Mouse (Mus musculus) C2C12 (cell line): ENCODE data around the gene Lta. TPM values are rescaled to one million over a fixed set of nuclear protein-coding genes. Genes with fewer than 3 reads are reported as not detected.

Experiments
- H3K27me3 ChIP-seq: one replicate; pipeline ENCODE4 v1.6.1; 2011; ENCODE audit not compliant: control insufficient read depth, insufficient read depth, insufficient read length
- H3K36me3 ChIP-seq: one replicate; pipeline ENCODE4 v1.6.1; 2011; ENCODE audit not compliant: control insufficient read depth, insufficient read depth
- H3K4me3 ChIP-seq: one replicate; pipeline ENCODE4 v1.5.1; 2011; ENCODE audit warnings: mild to moderate bottlenecking, control low read depth; ENCODE audit not compliant: poor library complexity, insufficient read depth, severe bottlenecking
- H3K79me2 ChIP-seq: one replicate; pipeline ENCODE4 v1.6.1; 2011; ENCODE audit not compliant: control insufficient read depth, insufficient read depth
- H3K79me3 ChIP-seq: one replicate; pipeline ENCODE4 v1.6.1; 2011; ENCODE audit warnings: low read depth, control low read depth
- H3ac ChIP-seq: one replicate; pipeline ENCODE3; 2011; ENCODE audit warnings: low read depth; ENCODE audit not compliant: control insufficient read depth, insufficient read length
- CEBPB ChIP-seq: IDR thresholded peaks from one replicate; pipeline ENCODE4 v1.6.1; 2011; ENCODE audit warnings: low read depth, mild to moderate bottlenecking, control low read depth, moderate library complexity
- CTCF ChIP-seq: IDR thresholded peaks from one replicate; pipeline ENCODE4 v1.5.1; 2011; ENCODE audit not compliant: control insufficient read depth, insufficient read depth, insufficient read length
- FOSL1 ChIP-seq: IDR thresholded peaks from one replicate; pipeline ENCODE4 v1.8.0; 2011; ENCODE audit warnings: mild to moderate bottlenecking, low read length; ENCODE audit not compliant: poor library complexity, insufficient read depth, severe bottlenecking
- MAX ChIP-seq: IDR thresholded peaks from one replicate; pipeline ENCODE4 v1.6.1; 2011; ENCODE audit warnings: mild to moderate bottlenecking, control low read depth
- MYOD1 ChIP-seq: IDR thresholded peaks from one replicate; pipeline ENCODE4 v1.6.1; 2011; ENCODE audit warnings: low read depth; ENCODE audit not compliant: control insufficient read depth, insufficient read length
- MYOG ChIP-seq: IDR thresholded peaks from one replicate; pipeline ENCODE4 v1.6.1; 2011; ENCODE audit not compliant: control insufficient read depth, insufficient read length; ENCODE audit errors: extremely low read depth
- USF1 ChIP-seq: IDR thresholded peaks from one replicate; pipeline ENCODE4 v1.6.1; 2011; ENCODE audit warnings: low read depth, mild to moderate bottlenecking, control low read depth, moderate library complexity
- polyA plus RNA-seq: library from polyadenylated mRNA; unstranded; fragments of >200 nt; fragmentation: generic; extraction: Trizol; gene quantifications from one replicate; pipeline ENCODE4 v1.2.1, GENCODE M21; 2012; ENCODE audit warnings: missing spikeins

Lta gene
- polyA plus RNA-seq, 1 experiment: 0.07 TPM

- no peak overlapping the region for H3ac ChIP-seq
- no peaks in the 10 kb centered on the region for H3K79me2 ChIP-seq
- TF ChIP-seq MYOD1 (peak; percentile 17), MAX (peak; percentile 35), USF1 (no peak), MYOG (no peak), CTCF (no peak)
- H3K79me3 ChIP-seq: no peaks in the 10 kb centered on the region
- no peaks in the 10 kb centered on the region for H3K36me3 ChIP-seq
- H3K4me3 ChIP-seq: no peak overlapping the region
- no peaks in the 10 kb centered on the region for H3K27me3 ChIP-seq
These were observed 4.8 kb downstream of the Lta start for GRCm38 (mm10) chr17:35200398-35200797.

GRCm38 (mm10) chr17:35198946-35199345 is 6.2 kb downstream of the Lta start:
- no peaks in the 10 kb centered on the region for H3K36me3 ChIP-seq
- no peaks in the 10 kb centered on the region for H3K79me3 ChIP-seq
- no peak overlapping the region for H3K4me3 ChIP-seq
- TF ChIP-seq FOSL1 (no peak), MAX (no peak), CTCF (no peak), CEBPB (no peak), MYOG (no peak), USF1 (no peak), MYOD1 (no peak)
- H3K27me3 ChIP-seq: no peaks in the 10 kb centered on the region
- H3K79me2 ChIP-seq: no peaks in the 10 kb centered on the region
- H3ac ChIP-seq: no peak overlapping the region

- no peaks in the 10 kb centered on the region for H3K79me2 ChIP-seq
- H3ac ChIP-seq: no peak overlapping the region
- no peaks in the 10 kb centered on the region for H3K79me3 ChIP-seq
- H3K36me3 ChIP-seq: no peaks in the 10 kb centered on the region
- TF ChIP-seq FOSL1: no peak
- no peak for TF ChIP-seq USF1
- no peak for TF ChIP-seq CEBPB
- no peak for TF ChIP-seq MYOD1
- no peak for TF ChIP-seq MAX
- TF ChIP-seq MYOG: no peak
- TF ChIP-seq CTCF: no peak
- no peaks in the 10 kb centered on the region for H3K27me3 ChIP-seq
- no peak overlapping the region for H3K4me3 ChIP-seq
These were observed 7.1 kb downstream of the Lta start for GRCm38 (mm10) chr17:35198029-35198428.

- Histone ChIP-seq H3K79me2 (no peaks in the 10 kb centered on the region), H3K27me3 (no peaks in the 10 kb centered on the region), H3K4me3 (no peak overlapping the region), H3K79me3 (no peaks in the 10 kb centered on the region), H3K36me3 (no peaks in the 10 kb centered on the region), H3ac (no peak overlapping the region)
- no peak for TF ChIP-seq FOSL1
- no peak for TF ChIP-seq MYOG
- TF ChIP-seq MYOD1: no peak
- TF ChIP-seq CTCF: no peak
- TF ChIP-seq MAX: no peak
- TF ChIP-seq CEBPB: no peak
- TF ChIP-seq USF1: no peak
These were observed 8.0 kb downstream of the Lta start for GRCm38 (mm10) chr17:35197126-35197525.

- Histone ChIP-seq H3K79me2 (no peaks in the 10 kb centered on the region), H3ac (no peak overlapping the region), H3K79me3 (no peaks in the 10 kb centered on the region), H3K4me3 (no peak overlapping the region), H3K36me3 (no peaks in the 10 kb centered on the region), H3K27me3 (no peaks in the 10 kb centered on the region)
- TF ChIP-seq MAX: no peak
- TF ChIP-seq MYOD1: peak; percentile 39
These were observed 8.9 kb downstream of the Lta start for GRCm38 (mm10) chr17:35196321-35196641.

- H3ac ChIP-seq: peak overlapping the region; percentile 51
- no peaks in the 10 kb centered on the region for H3K79me2 ChIP-seq
- H3K36me3 ChIP-seq: no peaks in the 10 kb centered on the region
- no peaks in the 10 kb centered on the region for H3K79me3 ChIP-seq
- H3K27me3 ChIP-seq: no peaks in the 10 kb centered on the region
- H3K4me3 ChIP-seq: no peak overlapping the region
- TF ChIP-seq MYOD1 (no peak), MAX (no peak), CTCF (peak; percentile 99), MYOG (no peak), FOSL1 (no peak)
These were observed 9.4 kb downstream of the Lta start for GRCm38 (mm10) chr17:35195631-35196320.
